Mouse (Mus musculus) testis, adult 2 months (tissue): ENCODE data around the gene Zmiz1. TPM values are rescaled to one million over a fixed set of nuclear protein-coding genes. Genes with fewer than 3 reads are reported as not detected.

Experiments used
- H3K27ac ChIP-seq: fragments of 200-500 bp; 2 replicates; pipeline ENCODE4 v1.5.1; 2012; ENCODE audit warnings: low read depth, low read length; ENCODE audit not compliant: control insufficient read depth, insufficient read depth
- H3K27me3 ChIP-seq: fragments of 200-500 bp; 2 replicates; pipeline ENCODE4 v1.6.1; 2012; ENCODE audit warnings: mild to moderate bottlenecking, low read length, moderate library complexity; ENCODE audit not compliant: control insufficient read depth, insufficient read depth
- H3K36me3 ChIP-seq: fragments of 200-500 bp; 2 replicates; pipeline ENCODE4 v1.6.1; 2012; ENCODE audit warnings: mild to moderate bottlenecking, low read length; ENCODE audit not compliant: control insufficient read depth, insufficient read depth
- H3K4me1 ChIP-seq: fragments of 200-500 bp; 2 replicates; pipeline ENCODE4 v1.6.1; 2012; ENCODE audit warnings: low read length; ENCODE audit not compliant: control insufficient read depth, insufficient read depth
- H3K4me3 ChIP-seq: fragments of 200-500 bp; 2 replicates; pipeline ENCODE4 v1.5.1; 2012; ENCODE audit warnings: low read depth, mild to moderate bottlenecking, low read length, moderate library complexity, mixed read lengths; ENCODE audit not compliant: control insufficient read depth
- CTCF ChIP-seq: fragments of 200-500 bp; IDR thresholded peaks from 2 replicates; pipeline ENCODE4 v1.5.1; 2012; ENCODE audit warnings: low read depth, mild to moderate bottlenecking, inconsistent platforms, low read length, moderate library complexity; ENCODE audit not compliant: control insufficient read depth, insufficient read depth, insufficient replicate concordance
- POLR2A ChIP-seq: fragments of 200-500 bp; IDR thresholded peaks from 2 replicates; pipeline ENCODE4 v1.6.1; 2012; ENCODE audit warnings: low read depth, mild to moderate bottlenecking, inconsistent platforms, low read length, moderate library complexity; ENCODE audit not compliant: control insufficient read depth
- polyA plus RNA-seq: library from polyadenylated mRNA; depleted of rRNA; stranded (reverse); fragments of >200 nt; gene quantifications from 2 replicates; pipeline ENCODE4 v1.2.3, GENCODE M21; 2012

Zmiz1 gene
- polyA plus RNA-seq, 1 experiment: 9.1 TPM

- TF ChIP-seq POLR2A (no peak), CTCF (no peak)
- H3K4me3 ChIP-seq: no peak overlapping the region
- H3K27me3 ChIP-seq: no peaks in the 10 kb centered on the region
- peaks cover 3% of the 10 kb centered on the region for H3K36me3 ChIP-seq
- no peak overlapping the region for H3K27ac ChIP-seq
- peaks cover 15% of the 10 kb centered on the region for H3K4me1 ChIP-seq
Measured at GRCm38 (mm10) chr14:25696356-25696755, 237.4 kb downstream of the Zmiz1 start.

DNA sequence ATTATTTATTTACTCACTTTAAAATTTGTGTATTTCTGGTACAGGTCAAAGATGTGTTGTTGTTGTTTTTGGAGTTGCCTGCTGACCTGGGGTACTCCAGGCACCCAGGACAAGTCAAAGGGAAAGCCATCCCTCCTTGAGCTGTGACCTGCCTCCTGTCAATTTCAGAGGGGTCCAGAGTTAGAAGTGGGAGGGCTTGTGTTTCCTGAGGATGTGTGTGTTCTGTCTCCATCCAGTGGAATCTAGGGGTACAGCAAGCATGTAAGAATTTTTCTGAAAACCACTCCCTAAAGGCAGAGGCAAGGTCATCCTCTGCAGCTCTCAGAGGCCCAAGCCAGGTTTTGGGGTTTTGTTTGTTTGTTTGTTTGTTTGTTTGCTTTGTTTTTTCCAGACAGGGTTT is 243.0 kb downstream of the Zmiz1 start:
- Histone ChIP-seq H3K27me3 (no peaks in the 10 kb centered on the region), H3K36me3 (peaks cover 3% of the 10 kb centered on the region), H3K4me3 (peak overlapping the region; percentile 82), H3K27ac (no peak overlapping the region), H3K4me1 (no peaks in the 10 kb centered on the region; the same call in 1 of the 2 replicates)
- TF ChIP-seq CTCF (no peak), POLR2A (no peak)

DNA sequence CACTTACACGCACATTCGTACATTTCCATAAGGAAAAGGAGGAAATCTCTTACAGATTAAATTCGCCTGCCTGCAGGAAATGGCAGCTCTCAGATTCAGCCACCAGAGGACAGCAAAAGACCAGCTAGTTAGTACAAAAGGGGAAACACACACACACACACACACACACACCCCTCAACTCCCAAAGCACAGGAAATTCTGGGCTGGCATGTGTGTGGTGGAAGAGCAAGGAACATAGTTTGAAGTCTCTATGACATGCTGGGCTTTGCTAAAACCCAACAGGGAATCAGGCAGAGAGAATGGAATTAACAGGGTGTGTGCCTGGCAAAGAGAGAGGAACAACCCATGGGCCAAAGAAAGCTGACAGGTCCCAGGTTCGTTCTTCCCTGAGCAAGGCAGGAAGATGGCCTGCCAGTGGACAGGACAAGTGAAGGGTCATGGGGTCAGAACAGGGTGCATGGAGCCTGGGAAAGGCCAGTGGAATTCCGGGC is 248.8 kb downstream of the Zmiz1 start:
- no peaks in the 10 kb centered on the region for H3K36me3 ChIP-seq
- peak overlapping the region; percentile 79 for H3K4me3 ChIP-seq
- peak overlapping the region; percentile 64; the same call in 1 of the 2 replicates for H3K27ac ChIP-seq
- H3K27me3 ChIP-seq: no peaks in the 10 kb centered on the region
- no peak for TF ChIP-seq CTCF
- no peak for TF ChIP-seq POLR2A
- peaks cover 17% of the 10 kb centered on the region for H3K4me1 ChIP-seq

DNA sequence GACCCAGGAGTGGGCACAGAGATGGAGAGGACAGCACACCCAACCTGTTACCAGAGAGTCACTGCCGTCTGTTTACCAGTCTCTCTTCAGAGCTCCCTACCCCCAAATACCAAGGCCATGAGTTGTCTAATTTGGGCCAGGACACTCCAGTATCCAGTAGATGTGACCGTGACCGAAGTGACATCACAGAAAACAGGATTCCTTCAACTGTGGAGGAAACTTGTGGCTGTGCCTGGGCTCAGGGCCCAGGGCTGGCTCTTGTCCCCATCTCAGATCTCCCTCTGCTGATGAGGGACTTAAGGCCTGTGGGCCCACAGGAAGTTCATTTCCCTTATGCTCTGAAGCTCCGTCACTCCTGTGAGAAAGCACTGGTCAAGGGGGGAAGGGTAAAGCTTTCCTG is 249.5 kb downstream of the Zmiz1 start:
- H3K27me3 ChIP-seq: no peaks in the 10 kb centered on the region
- peak overlapping the region; percentile 64 for H3K27ac ChIP-seq
- TF ChIP-seq POLR2A: no peak
- no peak for TF ChIP-seq CTCF
- H3K36me3 ChIP-seq: no peaks in the 10 kb centered on the region
- H3K4me1 ChIP-seq: peaks cover 17% of the 10 kb centered on the region
- H3K4me3 ChIP-seq: peak overlapping the region; percentile 79

GRCm38 (mm10) chr14:25708917-25709316 is 249.9 kb downstream of the Zmiz1 start:
- H3K27ac ChIP-seq: no peak overlapping the region; the same call in 1 of the 2 replicates
- H3K36me3 ChIP-seq: no peaks in the 10 kb centered on the region
- TF ChIP-seq CTCF (no peak), POLR2A (no peak)
- peaks cover 17% of the 10 kb centered on the region for H3K4me1 ChIP-seq
- peak overlapping the region; percentile 79 for H3K4me3 ChIP-seq
- H3K27me3 ChIP-seq: no peaks in the 10 kb centered on the region

GRCm38 (mm10) chr14:25710073-25710472 is 251.1 kb downstream of the Zmiz1 start:
- Histone ChIP-seq H3K27ac (no peak overlapping the region), H3K27me3 (no peaks in the 10 kb centered on the region), H3K36me3 (no peaks in the 10 kb centered on the region), H3K4me3 (no peak overlapping the region), H3K4me1 (peaks cover 17% of the 10 kb centered on the region)
- TF ChIP-seq POLR2A (no peak), CTCF (no peak)

DNA sequence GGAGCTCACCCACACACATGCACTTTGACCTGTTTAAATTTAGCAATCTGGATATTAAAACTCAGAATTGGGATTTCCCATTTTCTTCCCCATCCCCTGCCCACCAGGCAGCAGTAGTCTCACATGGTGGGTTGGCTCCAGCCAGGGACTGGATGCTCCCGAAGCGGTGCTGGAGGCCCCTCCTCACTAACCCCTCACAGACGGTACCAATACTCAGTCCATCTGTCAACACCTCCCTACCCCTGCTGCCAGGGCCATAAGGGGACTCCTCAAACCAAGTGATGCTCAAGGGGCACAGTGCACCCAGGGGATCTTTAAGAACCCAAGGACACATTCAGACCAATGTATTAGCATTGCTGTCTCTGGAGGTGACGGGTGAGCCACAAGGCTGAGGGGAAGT is 251.7 kb downstream of the Zmiz1 start:
- TF ChIP-seq CTCF: no peak
- TF ChIP-seq POLR2A: no peak
- Histone ChIP-seq H3K36me3 (no peaks in the 10 kb centered on the region), H3K27ac (no peak overlapping the region), H3K4me3 (no peak overlapping the region), H3K27me3 (no peaks in the 10 kb centered on the region), H3K4me1 (peaks cover 17% of the 10 kb centered on the region)

DNA sequence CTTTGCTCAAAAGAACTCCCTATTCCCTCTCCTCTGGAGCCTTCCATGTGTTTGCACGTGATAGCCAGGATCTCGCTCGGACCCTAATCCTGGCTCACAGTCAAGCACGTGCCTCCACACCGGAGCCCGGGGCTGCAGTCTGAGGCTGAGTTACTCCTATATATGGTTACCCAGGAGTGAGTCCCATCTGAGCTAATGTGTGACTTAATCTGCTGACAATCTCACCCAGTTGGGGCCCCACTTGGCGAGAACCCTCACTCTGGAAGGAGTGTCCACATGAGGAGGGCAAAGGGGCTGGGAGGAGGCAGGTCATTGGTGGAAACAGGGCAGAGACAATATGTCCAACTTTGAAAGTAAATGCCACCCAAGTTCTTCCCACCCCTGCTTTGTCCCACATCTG is 252.2 kb downstream of the Zmiz1 start:
- TF ChIP-seq POLR2A (no peak), CTCF (no peak)
- Histone ChIP-seq H3K4me3 (no peak overlapping the region), H3K27me3 (no peaks in the 10 kb centered on the region), H3K4me1 (peaks cover 20% of the 10 kb centered on the region), H3K36me3 (no peaks in the 10 kb centered on the region), H3K27ac (no peak overlapping the region)
